Mouse (Mus musculus): ENCODE measurements around the gene Rab11fip4. TPM values are rescaled to one million over a fixed set of nuclear protein-coding genes. Genes with fewer than 3 reads are reported as not detected.
A peak's percentile ranks its signal among the peaks of the same experiment; 100 is the strongest.

The Rab11fip4 gene
- polyA plus RNA-seq, 1 experiment, result 0.81 TPM

GRCm38 (mm10) chr11:79614880-79615279 lies 23.9 kb downstream of the Rab11fip4 start:
- no peak for DNase-seq (ENCODE audit: low spot score)

GRCm38 (mm10) chr11:79615871-79616270 lies 24.9 kb downstream of the Rab11fip4 start:
- no peak for DNase-seq (ENCODE audit: low spot score)

- no peak for DNase-seq (ENCODE audit: low spot score)
These were observed 27.0 kb downstream of the Rab11fip4 start for GRCm38 (mm10) chr11:79617991-79618390.

- DNase-seq (ENCODE audit: low spot score), result no peak
These were observed 32.0 kb downstream of the Rab11fip4 start for GRCm38 (mm10) chr11:79623029-79623428.

- peak; percentile 42 for DNase-seq (ENCODE audit: low spot score)
These were observed 33.8 kb downstream of the Rab11fip4 start for GRCm38 (mm10) chr11:79624801-79625302.

- no peak for DNase-seq (ENCODE audit: low spot score)
These were observed 37.7 kb downstream of the Rab11fip4 start for GRCm38 (mm10) chr11:79628716-79629115.

- DNase-seq (ENCODE audit: low spot score), result no peak
These were observed 38.9 kb downstream of the Rab11fip4 start for GRCm38 (mm10) chr11:79629752-79630374.

GRCm38 (mm10) chr11:79630521-79630920 lies 39.5 kb downstream of the Rab11fip4 start:
- DNase-seq (ENCODE audit: low spot score), result no peak

GRCm38 (mm10) chr11:79633366-79633765 lies 42.4 kb downstream of the Rab11fip4 start:
- DNase-seq (ENCODE audit: low spot score), result no peak

GRCm38 (mm10) chr11:79635661-79636449 lies 44.8 kb downstream of the Rab11fip4 start:
- DNase-seq (ENCODE audit: low spot score), result no peak

- no peak for DNase-seq (ENCODE audit: low spot score)
These were observed 45.5 kb downstream of the Rab11fip4 start for GRCm38 (mm10) chr11:79636481-79636880.

- DNase-seq (ENCODE audit: low spot score), result no peak
These were observed 47.7 kb downstream of the Rab11fip4 start for GRCm38 (mm10) chr11:79638691-79639090.

- DNase-seq (ENCODE audit: low spot score), result no peak
These were observed 50.1 kb downstream of the Rab11fip4 start for GRCm38 (mm10) chr11:79640940-79641733.

- no peak for DNase-seq (ENCODE audit: low spot score)
These were observed 52.7 kb downstream of the Rab11fip4 start for GRCm38 (mm10) chr11:79643730-79644129.

- no peak for DNase-seq (ENCODE audit: low spot score)
These were observed 53.7 kb downstream of the Rab11fip4 start for GRCm38 (mm10) chr11:79644717-79645191.

- DNase-seq (ENCODE audit: low spot score), result no peak
These were observed 55.0 kb downstream of the Rab11fip4 start for GRCm38 (mm10) chr11:79646026-79646425.

GRCm38 (mm10) chr11:79646467-79647070 lies 55.6 kb downstream of the Rab11fip4 start:
- DNase-seq (ENCODE audit: low spot score), result no peak

- no peak for DNase-seq (ENCODE audit: low spot score)
These were observed 56.1 kb downstream of the Rab11fip4 start for GRCm38 (mm10) chr11:79647071-79647501.

GRCm38 (mm10) chr11:79650359-79650835 lies 59.4 kb downstream of the Rab11fip4 start:
- no peak for DNase-seq (ENCODE audit: low spot score)

GRCm38 (mm10) chr11:79652257-79652656 lies 61.2 kb downstream of the Rab11fip4 start:
- no peak for DNase-seq (ENCODE audit: low spot score)

- DNase-seq (ENCODE audit: low spot score), result no peak
These were observed 62.0 kb downstream of the Rab11fip4 start for GRCm38 (mm10) chr11:79652921-79653575.

All from urinary bladder, adult 2 months (tissue).